Mouse (Mus musculus) thymus, adult 2 months (tissue): ENCODE results near the gene Galnt13. TPM values are rescaled to one million over a fixed set of nuclear protein-coding genes. Genes with fewer than 3 reads are reported as not detected.

Source experiments
- DNase-seq: peaks from one replicate; pipeline ENCODE4 v3.0.0; 2021
- H3K27ac ChIP-seq: fragments of 200-500 bp; 2 replicates; pipeline ENCODE4 v1.5.1; 2012; ENCODE audit warnings: low read length, control low read depth; ENCODE audit not compliant: control insufficient read depth, insufficient read depth
- H3K27me3 ChIP-seq: fragments of 200-500 bp; 2 replicates; pipeline ENCODE4 v1.6.1; 2012; ENCODE audit warnings: mild to moderate bottlenecking, low read length, moderate library complexity, mixed read lengths; ENCODE audit not compliant: control insufficient read depth, insufficient read depth
- H3K36me3 ChIP-seq: fragments of 200-500 bp; 2 replicates; pipeline ENCODE4 v1.6.1; 2012; ENCODE audit warnings: mild to moderate bottlenecking, low read length, moderate library complexity; ENCODE audit not compliant: control insufficient read depth, insufficient read depth
- H3K4me1 ChIP-seq: fragments of 200-500 bp; replicated peaks from 2 replicates; pipeline ENCODE4 v1.6.1; 2012; ENCODE audit warnings: low read length; ENCODE audit not compliant: control insufficient read depth, insufficient read depth
- H3K4me3 ChIP-seq: fragments of 200-500 bp; 2 replicates; pipeline ENCODE4 v1.5.1; 2012; ENCODE audit warnings: mild to moderate bottlenecking, low read length, control low read depth, moderate library complexity; ENCODE audit not compliant: control insufficient read depth, insufficient read depth
- CTCF ChIP-seq: fragments of 200-500 bp; IDR thresholded peaks from 2 replicates; pipeline ENCODE4 v1.5.1; 2012; ENCODE audit warnings: mild to moderate bottlenecking, control low read depth, low read length, moderate library complexity, borderline replicate concordance; ENCODE audit not compliant: control insufficient read depth, poor library complexity, insufficient read depth; ENCODE audit errors: extremely low read depth
- POLR2A ChIP-seq: fragments of 200-500 bp; IDR thresholded peaks from 2 replicates; pipeline ENCODE4 v1.6.1; 2012; ENCODE audit warnings: mild to moderate bottlenecking, low read length, control low read depth, moderate library complexity; ENCODE audit not compliant: control insufficient read depth, poor library complexity, insufficient read depth; ENCODE audit errors: extremely low read depth
- WGBS: fragments of 180-500 bp; shearing (Covaris S2); methylation state at CpG from one replicate; pipeline ENCODE4 v1.1.7; 2018; 5-methylcytosine and 5-hydroxymethylcytosine counted together
- polyA plus RNA-seq: library from polyadenylated mRNA; depleted of rRNA; stranded (reverse); fragments of >200 nt; gene quantifications from 2 replicates; pipeline ENCODE4 v1.2.3, GENCODE M21; 2012; rRNA removed

The Galnt13 gene
- not detected in 2 replicates for polyA plus RNA-seq

GRCm38 (mm10) chr2:54435937-54436735, at the start of gene Galnt13:
Galnt13 (plus strand) TSS chr2:54436317.
- H3K27ac ChIP-seq: no peak within 1 kb of the TSS
- TF ChIP-seq POLR2A: no peak
- TF ChIP-seq CTCF: no peak
- H3K27me3 ChIP-seq: no peaks in the 10 kb centered on the region
- H3K4me3 ChIP-seq: no peak within 1 kb of the TSS
- WGBS: 7% methylated on average over 78 of the region's 81 CpGs
- H3K4me1 ChIP-seq: no peaks in the 10 kb centered on the region
- no peaks in the 10 kb centered on the region for H3K36me3 ChIP-seq
- DNase-seq: no peak

- no peaks in the 10 kb centered on the region for H3K27me3 ChIP-seq
- DNase-seq: no peak
- WGBS: 53% methylated on average over 2 of the region's 2 CpGs
Observed at GRCm38 (mm10) chr2:54431060-54431459, 5.1 kb upstream of the Galnt13 start.

GRCm38 (mm10) chr2:54435380-54435779, 737 bp upstream of the Galnt13 start:
- H3K4me1 ChIP-seq: no peaks in the 10 kb centered on the region
- H3K4me3 ChIP-seq: no peak overlapping the region
- no peaks in the 10 kb centered on the region for H3K36me3 ChIP-seq
- no peak overlapping the region for H3K27ac ChIP-seq
- no peak for DNase-seq
- no peaks in the 10 kb centered on the region for H3K27me3 ChIP-seq
- TF ChIP-seq CTCF (no peak), POLR2A (no peak)
- 60% methylated on average over 10 of the region's 10 CpGs for WGBS

More at GRCm38 (mm10) chr2:54431060-54431459, 5.1 kb upstream of the Galnt13 start:
- Histone ChIP-seq H3K27ac (no peak overlapping the region), H3K4me1 (no peaks in the 10 kb centered on the region), H3K4me3 (no peak overlapping the region), H3K36me3 (no peaks in the 10 kb centered on the region)
- TF ChIP-seq POLR2A (no peak), CTCF (no peak)

- Histone ChIP-seq H3K36me3 (no peaks in the 10 kb centered on the region), H3K27ac (no peak overlapping the region), H3K4me3 (no peak overlapping the region), H3K27me3 (no peaks in the 10 kb centered on the region), H3K4me1 (no peaks in the 10 kb centered on the region)
- WGBS: 8% methylated on average over 41 of the region's 42 CpGs
- TF ChIP-seq POLR2A (no peak), CTCF (no peak)
- no peak for DNase-seq
Observed at GRCm38 (mm10) chr2:54436736-54437500, 801 bp downstream of the Galnt13 start.

GRCm38 (mm10) chr2:54437501-54437830, 1.3 kb downstream of the Galnt13 start:
- no peaks in the 10 kb centered on the region for H3K4me1 ChIP-seq
- TF ChIP-seq POLR2A (no peak), CTCF (no peak)
- DNase-seq: no peak
- H3K36me3 ChIP-seq: no peaks in the 10 kb centered on the region
- 18% methylated on average over 9 of the region's 9 CpGs for WGBS
- H3K27me3 ChIP-seq: no peaks in the 10 kb centered on the region
- no peak overlapping the region for H3K27ac ChIP-seq
- no peak overlapping the region for H3K4me3 ChIP-seq

GRCm38 (mm10) chr2:54442734-54443500, 6.8 kb downstream of the Galnt13 start:
- no peak for DNase-seq
- no peak for TF ChIP-seq CTCF
- no peak for TF ChIP-seq POLR2A
- Histone ChIP-seq H3K27ac (no peak overlapping the region), H3K4me1 (no peaks in the 10 kb centered on the region), H3K36me3 (no peaks in the 10 kb centered on the region), H3K4me3 (no peak overlapping the region), H3K27me3 (no peaks in the 10 kb centered on the region)
- WGBS: 87% methylated on average over 9 of the region's 9 CpGs
